Mouse (Mus musculus) monocyte, adult 5-6 weeks (primary cell): ENCODE results near the gene Phf7. TPM values are rescaled to one million over a fixed set of nuclear protein-coding genes. Genes with fewer than 3 reads are reported as not detected.

Experiments used
- ATAC-seq: fragments of 153-309, 156-312 bp; replicated peaks from 2 replicates; pipeline ENCODE4 v1.8.0; 2017; ENCODE audit warnings: mild to moderate bottlenecking; ENCODE audit not compliant: low TSS enrichment, insufficient number of reproducible peaks, severe bottlenecking, poor library complexity, low FRiP score
- total RNA-seq: library from RNA; stranded (forward); fragments of 200-1000, 200-491, 200-594 nt; gene quantifications from 3 replicates; pipeline ENCODE4 v1.2.3, GENCODE M21; 2017

The Phf7 gene
- total RNA-seq, 1 experiment from 2014 or later: 14.0 TPM

DNA sequence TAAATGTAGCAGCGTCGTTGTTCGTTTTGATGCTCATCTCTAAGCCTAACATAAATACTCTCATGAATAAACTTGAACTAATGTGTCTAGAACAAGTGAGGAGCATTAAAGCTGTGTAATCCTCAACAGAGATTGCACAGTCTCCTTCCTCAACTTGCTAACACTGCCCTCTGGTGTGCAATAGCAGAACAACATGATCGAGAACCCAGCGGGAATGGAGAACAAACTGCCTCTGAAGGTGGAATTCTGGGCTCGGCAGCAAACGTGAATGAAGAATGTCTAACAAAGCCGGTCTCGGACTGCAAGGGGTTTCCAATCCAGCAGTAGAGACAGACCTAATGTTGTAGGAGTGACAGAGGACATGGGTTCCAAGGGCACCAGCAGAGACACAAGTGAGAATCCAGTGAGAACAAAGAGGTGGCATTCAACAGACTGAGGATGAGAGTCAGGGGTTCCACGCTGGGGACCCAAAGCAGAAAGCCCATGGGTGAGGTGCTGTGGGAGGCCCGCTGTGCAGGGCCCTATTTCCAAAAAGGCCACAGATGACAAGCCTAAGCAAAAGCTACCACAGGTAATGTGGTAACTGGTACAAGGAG, 17.0 kb downstream of the Phf7 start:
- peak; percentile 85 for ATAC-seq

- ATAC-seq: no peak
Measured at GRCm38 (mm10) chr14:31233070-31233995, 17.8 kb downstream of the Phf7 start.

DNA sequence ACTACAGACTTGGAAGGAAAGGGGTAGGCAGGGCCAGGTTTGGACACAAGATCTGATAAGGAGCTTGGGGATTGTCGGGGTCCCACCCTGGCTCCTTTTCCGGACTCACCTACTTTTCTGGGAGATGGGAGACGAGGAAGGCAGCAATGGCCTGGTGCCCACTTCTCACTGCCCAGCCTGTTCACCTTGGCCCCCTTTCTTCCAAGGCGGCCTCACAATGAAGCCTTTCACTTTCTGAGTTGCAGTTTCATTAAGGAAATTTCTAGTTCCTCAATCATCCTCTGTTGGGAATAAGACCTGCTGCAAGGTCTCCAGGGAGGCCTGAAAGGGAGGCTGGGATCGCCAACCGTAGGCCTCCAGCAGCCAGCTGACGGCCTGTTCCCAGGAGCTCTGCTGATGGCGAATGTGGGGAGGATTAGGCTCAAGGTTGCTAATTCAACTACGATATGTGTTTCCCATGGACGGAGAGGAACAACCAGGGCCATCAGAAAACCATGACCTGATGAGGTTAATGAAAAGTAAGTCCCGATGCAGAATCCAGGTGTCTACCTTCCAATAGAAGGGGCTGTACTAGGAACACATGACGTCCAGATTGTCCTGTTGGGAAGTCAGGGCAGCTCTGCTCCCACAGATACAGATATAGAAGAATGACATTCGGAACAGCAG, 18.6 kb downstream of the Phf7 start:
- ATAC-seq: no peak

DNA sequence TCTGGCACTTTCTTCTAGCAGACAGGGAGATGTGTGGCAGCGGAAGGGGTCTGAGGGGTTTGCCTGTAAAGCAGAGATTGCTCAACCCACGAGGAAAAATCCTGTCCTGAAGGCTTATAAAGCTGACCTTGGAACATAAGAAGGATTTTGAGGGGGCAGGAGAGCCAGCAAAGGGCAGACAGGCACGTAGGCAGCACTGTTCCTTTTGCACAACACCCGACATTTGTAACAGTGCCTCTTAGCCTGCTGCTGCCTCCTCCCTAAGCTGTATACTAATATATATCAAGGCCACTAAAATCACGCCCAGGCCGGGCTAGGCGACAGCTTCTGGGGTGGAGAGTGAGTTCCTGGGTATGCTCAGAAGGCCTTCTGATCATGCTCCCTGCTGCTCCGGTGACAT, 20.7 kb downstream of the Phf7 start:
- ATAC-seq: no peak

- ATAC-seq: peak; percentile 32
Measured at GRCm38 (mm10) chr14:31228234-31228633, 22.9 kb downstream of the Phf7 start.

DNA sequence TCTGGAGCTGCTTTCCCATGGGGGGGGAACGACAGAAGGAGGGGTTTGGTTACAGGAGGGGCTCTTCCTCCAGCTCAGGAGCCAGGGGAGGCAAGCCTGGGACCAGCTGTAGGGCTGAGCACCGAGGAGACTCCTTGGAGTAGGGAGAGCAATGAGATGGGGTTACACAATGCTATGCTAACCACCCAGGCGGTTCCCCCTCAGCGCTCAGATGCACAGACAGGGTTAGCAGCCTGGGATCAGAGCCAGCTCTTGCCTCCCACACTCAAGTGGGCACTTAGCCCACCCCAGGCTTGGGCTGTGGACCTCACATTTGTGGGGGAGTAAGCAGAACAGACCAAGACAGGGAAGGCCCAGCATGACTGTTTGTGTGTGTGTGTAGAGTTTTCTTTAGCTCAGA, 24.1 kb downstream of the Phf7 start:
- ATAC-seq: no peak

DNA sequence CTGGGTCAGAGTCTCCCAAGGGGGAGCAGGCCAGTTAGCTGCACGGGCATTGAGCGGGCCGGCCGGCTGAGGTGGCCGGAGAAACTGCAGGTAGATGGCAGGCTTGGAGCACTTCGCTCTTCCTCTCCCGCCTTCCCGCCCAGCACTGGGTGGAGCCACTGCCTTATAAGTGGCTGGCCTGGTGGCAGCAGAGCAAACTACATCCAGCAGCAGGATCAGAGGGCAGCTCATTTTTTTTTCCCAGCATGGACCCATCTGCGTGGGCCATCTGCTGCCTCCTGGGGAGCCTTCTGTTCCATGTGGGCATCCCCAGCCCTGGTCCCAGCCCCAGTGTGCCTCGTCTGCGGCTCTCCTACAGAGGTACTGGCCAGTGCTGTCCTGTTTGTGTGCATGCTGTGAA, 33.5 kb downstream of the Phf7 start, which contains the start of gene Sema3g:
Gene Sema3g, plus strand, starts transcription at position 195 of the 400 bp plus-strand sequence.
- ATAC-seq: peak; percentile 29; the same call in 1 of the 2 replicates

- ATAC-seq: no peak
Measured at GRCm38 (mm10) chr14:31216846-31217245, 34.3 kb downstream of the Phf7 start, which contains the start of gene Nisch. Gene Nisch, minus strand, starts transcription at chr14:31216946.

DNA sequence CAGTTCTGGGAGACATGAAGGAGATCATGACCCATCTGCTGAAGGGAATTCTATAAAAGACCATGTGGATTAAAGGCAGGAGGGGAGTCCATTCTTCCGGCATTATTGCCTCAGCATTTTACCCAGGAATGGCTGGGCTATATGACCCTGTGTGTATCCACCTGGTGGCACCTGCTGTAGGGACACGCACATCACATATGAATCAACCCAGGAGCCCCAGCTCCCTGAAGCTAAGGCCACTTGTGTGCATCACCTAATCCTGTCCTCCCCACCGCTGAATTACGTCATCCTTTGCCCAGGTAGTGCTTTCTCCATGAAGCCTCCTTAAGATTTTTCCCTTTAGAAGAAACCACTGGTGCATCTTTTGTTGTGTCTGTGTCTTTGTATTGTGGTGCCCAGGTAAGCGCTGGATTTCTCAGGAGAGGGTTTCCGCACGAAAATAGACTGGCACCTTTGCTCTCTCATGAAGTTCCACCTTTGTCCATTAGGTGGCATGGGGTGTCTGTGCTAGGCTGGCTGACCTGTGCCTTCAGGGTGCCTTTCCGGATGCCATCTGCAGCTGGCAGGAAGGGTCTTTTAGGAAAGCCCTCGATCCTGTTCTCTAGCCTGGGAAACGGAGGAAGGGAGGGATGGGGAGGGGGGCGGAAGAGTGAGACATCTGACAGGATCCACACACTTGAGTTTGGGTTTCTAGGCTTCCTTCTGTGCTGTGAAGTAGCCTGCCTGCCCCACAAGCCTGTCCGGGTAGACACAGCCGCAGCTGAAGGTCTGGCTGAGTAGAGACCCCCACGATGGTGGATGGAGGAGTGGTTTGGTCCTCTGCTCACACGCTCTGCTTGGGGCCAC, 35.7 kb downstream of the Phf7 start:
- ATAC-seq: peak; percentile 71

DNA sequence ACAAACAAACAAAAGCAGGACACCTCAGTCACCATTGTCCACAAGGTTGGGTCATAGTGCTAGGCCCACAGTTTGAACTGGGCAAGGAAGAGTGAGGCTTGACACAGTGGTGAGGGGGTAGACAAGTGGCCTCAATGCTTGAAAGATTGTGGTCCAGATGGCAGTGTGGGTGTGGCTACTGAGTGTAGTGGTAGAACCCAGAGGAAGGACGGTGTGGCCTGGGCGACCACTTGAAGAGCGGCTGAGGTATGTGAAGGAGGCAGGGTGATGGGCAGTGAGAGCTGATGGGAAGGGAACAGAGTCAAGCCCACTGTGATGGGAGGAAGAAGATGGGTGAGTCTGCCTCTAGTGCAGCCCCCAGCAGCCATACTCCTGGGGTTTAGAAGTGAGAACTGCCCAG, 36.4 kb downstream of the Phf7 start:
- no peak; the same call in 1 of the 2 replicates for ATAC-seq

DNA sequence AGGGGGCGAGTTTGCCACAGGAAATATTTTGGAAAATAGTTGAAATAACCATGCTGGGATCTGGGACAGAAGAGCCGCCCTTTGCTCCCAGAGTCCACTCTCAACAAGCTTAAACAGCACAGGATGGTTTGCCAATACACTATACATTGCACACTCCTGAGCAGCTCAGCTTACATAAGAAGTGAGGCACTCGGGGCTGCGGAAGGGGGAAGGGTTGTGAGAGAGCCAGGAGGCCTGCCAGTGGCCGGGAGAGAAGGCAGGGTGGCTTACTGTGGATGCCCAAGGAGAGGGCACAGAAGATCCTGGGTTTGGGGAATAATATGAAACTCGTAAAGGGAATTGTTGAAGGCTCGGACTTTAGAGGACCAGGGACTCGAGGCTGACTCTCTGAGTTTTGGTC, 37.2 kb downstream of the Phf7 start:
- no peak for ATAC-seq

- no peak for ATAC-seq
Measured at GRCm38 (mm10) chr14:31212499-31212898, 38.6 kb downstream of the Phf7 start.

DNA sequence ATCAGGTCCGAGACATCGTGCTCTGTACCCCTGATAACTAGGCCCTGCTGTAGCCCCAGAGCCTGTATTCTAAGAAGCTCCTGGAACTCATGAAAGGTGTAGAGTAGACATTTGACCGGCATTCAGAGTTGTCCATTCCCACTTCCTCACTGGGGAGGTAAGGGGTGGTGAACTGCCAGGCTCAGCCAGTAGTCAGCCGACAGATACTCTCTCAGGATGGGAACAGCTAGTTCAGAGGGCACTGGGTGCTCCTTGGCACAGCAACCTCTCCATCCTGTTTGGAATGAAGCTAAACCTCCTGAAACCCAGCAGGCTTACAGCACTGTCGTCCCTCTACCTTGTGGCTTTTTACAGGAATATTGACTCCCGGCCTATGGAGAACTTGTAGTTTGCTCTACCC, 39.3 kb downstream of the Phf7 start:
- ATAC-seq: no peak

DNA sequence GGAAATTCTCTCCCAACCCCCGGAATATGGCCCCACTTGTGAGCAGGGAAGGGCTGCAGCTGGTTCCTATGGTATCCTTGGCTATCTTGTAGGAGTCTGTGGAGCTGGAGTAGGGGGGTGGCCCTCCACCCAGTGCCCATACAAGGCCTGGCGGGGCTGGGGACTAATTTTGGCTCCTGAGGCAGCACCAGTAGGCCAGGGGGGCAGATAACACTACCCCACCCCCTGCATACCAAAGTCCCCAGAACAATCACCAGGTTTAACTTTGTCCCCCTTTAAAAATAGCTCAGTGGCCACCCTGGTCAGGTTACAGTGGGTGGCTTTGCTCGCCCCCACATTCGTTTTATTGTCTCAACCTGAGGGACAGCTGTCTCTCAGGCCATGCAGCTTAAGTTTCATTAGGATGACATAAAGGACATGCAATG, 42.0 kb downstream of the Phf7 start:
- no peak for ATAC-seq

GRCm38 (mm10) chr14:31208084-31208483, 43.0 kb downstream of the Phf7 start, which contains the start of gene Tnnc1:
Gene Tnnc1, plus strand, starts transcription at chr14:31208312.
- ATAC-seq: no peak

DNA sequence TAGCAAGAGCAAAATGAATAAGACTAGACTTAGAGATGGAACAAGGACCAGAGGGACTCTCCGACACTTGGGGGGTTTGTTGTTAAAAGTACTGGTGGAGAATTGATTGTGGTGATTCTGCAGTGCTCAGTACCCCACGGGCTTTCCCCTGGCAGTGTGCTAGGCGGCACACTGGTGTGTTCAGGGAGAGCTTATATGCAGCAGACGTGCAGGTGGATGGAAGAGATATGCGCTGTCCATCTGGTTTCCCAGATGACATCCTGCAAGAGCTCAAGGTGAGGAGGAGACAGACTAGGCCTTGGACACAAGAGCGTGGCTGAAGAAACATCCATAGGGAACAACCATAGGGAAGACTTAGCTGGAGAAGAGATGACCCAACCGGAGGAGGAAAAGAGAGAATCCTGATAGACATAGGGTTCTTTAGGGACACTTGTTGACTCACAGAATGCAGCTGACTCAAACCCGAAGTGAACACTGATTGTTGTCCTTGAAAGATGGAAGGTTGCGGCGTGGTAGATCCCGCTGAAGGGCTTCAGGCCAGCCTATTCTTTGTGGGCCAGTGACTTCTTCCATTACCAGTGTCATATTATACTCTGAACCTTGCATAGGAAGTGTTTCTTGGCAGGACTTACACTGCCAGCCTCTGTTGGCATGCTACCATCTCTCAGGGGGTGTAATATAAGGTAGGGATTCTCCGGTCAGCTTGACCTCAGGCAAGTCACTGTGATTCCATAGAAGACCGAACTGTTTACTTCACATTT, 43.9 kb downstream of the Phf7 start:
- ATAC-seq: no peak

DNA sequence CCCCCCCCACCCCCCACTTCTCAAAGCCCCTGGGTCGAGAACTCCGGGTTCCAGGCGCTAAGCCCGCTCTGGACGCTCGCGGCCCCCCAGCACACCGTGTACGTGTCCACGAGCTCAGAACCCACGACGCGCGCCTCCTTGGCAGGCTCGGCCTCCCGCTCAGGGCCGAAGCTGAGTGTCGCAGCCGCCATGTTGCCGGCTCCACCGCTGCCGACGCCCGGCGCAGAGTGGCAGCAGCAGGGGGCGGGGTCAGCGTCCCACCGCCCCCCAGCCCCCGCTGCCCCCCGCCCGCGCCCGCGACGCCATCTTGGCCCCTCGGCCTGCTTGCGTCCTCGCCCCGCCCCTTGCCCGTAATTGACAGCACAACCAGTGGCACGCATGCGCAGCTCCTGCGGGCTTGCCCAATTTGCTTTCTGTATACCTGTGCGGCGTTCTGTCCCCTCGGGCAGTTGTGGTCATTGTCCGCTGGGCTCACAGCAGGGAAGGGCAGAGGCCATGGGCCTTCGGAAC, 44.6 kb downstream of the Phf7 start:
- ATAC-seq: peak; percentile 76
